Mouse (Mus musculus) lung, adult 10 weeks (tissue): Measurements from ENCODE around the gene Psg28. TPM values are rescaled to one million over a fixed set of nuclear protein-coding genes. Genes with fewer than 3 reads are reported as not detected.

ENCODE experiments used
- polyA plus RNA-seq: library from polyadenylated mRNA; stranded (reverse); fragments of 350-450 nt; fragmentation: Illumina TruSeq; extraction: RNeasy Lipid Tissue Mini Kit (QIAGEN cat#74804); gene quantifications from one replicate; pipeline ENCODE4 v1.2.3, GENCODE M21; 2014; ENCODE audit warnings: low read depth, low replicate concordance; ENCODE audit not compliant: insufficient read depth

Gene Psg28
- polyA plus RNA-seq: not detected

GRCm38 (mm10) chr7:18431941-18432340, at the start of gene Psg28:
Psg28 (minus strand) TSS chr7:18432041.

Other genes starting within 250 kb of the Psg28 start
- gene Mill1, start 186.7 kb downstream of the Psg28 start, polyA plus RNA-seq: not detected
- gene Psg18, start 77.0 kb downstream of the Psg28 start, polyA plus RNA-seq: not detected
- not detected for gene Psg26, start 52.1 kb upstream of the Psg28 start, polyA plus RNA-seq
- not detected for gene Psg25, start 100.2 kb upstream of the Psg28 start, polyA plus RNA-seq
- gene Psg27, start 135.3 kb upstream of the Psg28 start, polyA plus RNA-seq: not detected
- gene Psg23, start 184.5 kb upstream of the Psg28 start, polyA plus RNA-seq: not detected
- not detected for gene Psg21, start 224.7 kb upstream of the Psg28 start, polyA plus RNA-seq